Mouse (Mus musculus): ENCODE results near the gene Churc1. TPM values are rescaled to one million over a fixed set of nuclear protein-coding genes. Genes with fewer than 3 reads are reported as not detected.
A peak's percentile ranks its signal among the peaks of the same experiment; 100 is the strongest.

Churc1 gene
- polyA plus RNA-seq, 1 experiment, result 173 TPM

GRCm38 (mm10) chr12:76810491-76810890 is 45.2 kb downstream of the Churc1 start:
- no peak overlapping the region for H3K27ac ChIP-seq (replicated peaks; ENCODE audit: low read depth, low read length)
- H3K4me3 ChIP-seq (ENCODE audit: insufficient read depth, low read depth, low read length), result no peak overlapping the region
- no peaks in the 10 kb centered on the region for H3K4me1 ChIP-seq (ENCODE audit: control insufficient read depth, insufficient read depth, insufficient read length, low read length)

DNA sequence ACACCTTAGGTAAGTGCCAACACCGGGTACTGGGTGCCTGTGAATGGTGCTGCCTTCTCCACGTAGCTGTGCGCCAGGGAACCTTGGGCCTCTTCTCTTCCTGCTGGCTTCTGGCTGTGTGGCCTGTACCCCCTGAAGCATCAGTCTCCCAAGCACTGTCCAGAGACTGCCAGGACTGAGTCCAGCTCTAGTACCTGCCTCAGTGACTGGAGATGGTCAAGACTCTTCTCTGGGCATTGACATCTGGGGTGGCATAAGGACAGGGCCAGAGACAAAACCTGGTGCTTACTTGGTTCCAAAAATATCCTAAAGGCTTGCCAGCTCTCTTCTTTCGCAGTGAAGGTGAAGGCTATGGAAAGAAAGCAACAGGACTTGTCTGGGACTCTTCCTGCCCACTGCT is 45.7 kb downstream of the Churc1 start:
- Histone ChIP-seq H3K27ac (replicated peaks; ENCODE audit: low read depth, low read length) (no peak overlapping the region), H3K4me3 (ENCODE audit: insufficient read depth, low read depth, low read length) (no peak overlapping the region), H3K4me1 (ENCODE audit: control insufficient read depth, insufficient read depth, insufficient read length, low read length) (no peaks in the 10 kb centered on the region)

DNA sequence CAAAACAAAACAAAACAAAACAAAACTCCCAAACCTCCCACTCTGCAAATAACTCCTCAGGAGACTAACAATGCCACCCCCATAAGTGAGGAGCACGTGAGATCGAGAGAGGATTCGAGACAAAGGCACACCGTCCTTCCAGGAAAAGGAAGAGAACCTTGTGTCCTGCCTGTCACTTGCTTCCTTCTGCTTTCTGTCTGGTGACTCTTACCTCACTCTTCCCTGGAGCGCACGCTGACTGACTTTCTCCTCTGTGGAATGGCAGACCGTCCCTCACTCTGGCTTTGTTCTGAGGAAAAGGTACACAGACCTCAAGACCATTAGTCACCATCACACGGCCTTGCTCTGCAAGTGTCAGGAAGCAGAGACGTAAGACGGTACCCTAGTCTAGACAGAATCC is 48.2 kb downstream of the Churc1 start:
- Histone ChIP-seq H3K27ac (replicated peaks; ENCODE audit: low read depth, low read length) (no peak overlapping the region), H3K4me3 (ENCODE audit: insufficient read depth, low read depth, low read length) (no peak overlapping the region), H3K4me1 (ENCODE audit: control insufficient read depth, insufficient read depth, insufficient read length, low read length) (no peaks in the 10 kb centered on the region)

- no peak overlapping the region for H3K27ac ChIP-seq (replicated peaks; ENCODE audit: low read depth, low read length)
- no peaks in the 10 kb centered on the region for H3K4me1 ChIP-seq (ENCODE audit: control insufficient read depth, insufficient read depth, insufficient read length, low read length)
- no peak overlapping the region for H3K4me3 ChIP-seq (ENCODE audit: insufficient read depth, low read depth, low read length)
Observed at GRCm38 (mm10) chr12:76814120-76814519, 48.8 kb downstream of the Churc1 start.

DNA sequence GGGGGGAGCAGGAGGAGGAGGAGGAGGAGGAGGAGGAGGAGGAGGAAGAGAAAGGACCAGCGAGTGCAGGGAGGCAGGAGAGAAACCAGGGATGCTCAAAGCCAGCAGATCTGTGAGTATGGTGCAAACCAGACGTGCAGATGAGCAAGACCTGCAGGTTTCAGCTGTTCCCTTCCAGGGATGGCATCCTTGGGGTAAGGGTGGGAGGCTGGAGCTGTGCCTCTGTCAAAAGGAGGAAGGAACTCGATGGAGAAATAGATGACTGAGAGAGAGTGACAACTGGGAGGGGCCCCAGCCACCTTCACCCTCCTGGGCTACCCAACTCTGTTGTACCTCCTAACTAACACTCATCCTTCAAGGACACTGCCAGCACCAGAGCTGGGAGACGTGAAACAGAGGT is 51.4 kb downstream of the Churc1 start:
- Histone ChIP-seq H3K4me3 (ENCODE audit: insufficient read depth, low read depth, low read length) (no peak overlapping the region), H3K4me1 (ENCODE audit: control insufficient read depth, insufficient read depth, insufficient read length, low read length) (no peaks in the 10 kb centered on the region), H3K27ac (replicated peaks; ENCODE audit: low read depth, low read length) (no peak overlapping the region)

DNA sequence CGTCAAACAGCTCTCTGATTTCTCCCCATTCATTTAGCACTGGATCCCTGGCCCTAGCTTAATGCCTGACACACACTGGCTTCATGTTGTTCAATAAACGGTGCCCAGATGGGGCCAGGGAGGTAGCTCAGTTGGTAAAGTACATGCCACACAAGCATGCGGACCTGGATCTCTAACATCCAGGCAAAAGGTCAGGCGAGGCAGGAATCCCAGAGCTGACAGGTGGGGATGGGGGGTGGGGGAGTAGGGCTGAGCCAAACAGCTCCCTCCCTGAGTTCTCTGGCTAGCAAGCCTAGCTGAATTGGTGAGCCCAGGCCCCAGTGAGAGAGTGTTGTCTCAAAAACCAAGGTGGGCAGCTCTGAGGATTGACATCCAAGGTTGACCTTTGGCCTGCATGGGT is 51.8 kb downstream of the Churc1 start:
- H3K27ac ChIP-seq (replicated peaks; ENCODE audit: low read depth, low read length), result no peak overlapping the region
- no peaks in the 10 kb centered on the region for H3K4me1 ChIP-seq (ENCODE audit: control insufficient read depth, insufficient read depth, insufficient read length, low read length)
- H3K4me3 ChIP-seq (ENCODE audit: insufficient read depth, low read depth, low read length), result no peak overlapping the region

GRCm38 (mm10) chr12:76818120-76818519 is 52.8 kb downstream of the Churc1 start:
- no peaks in the 10 kb centered on the region for H3K4me1 ChIP-seq (ENCODE audit: control insufficient read depth, insufficient read depth, insufficient read length, low read length)
- H3K4me3 ChIP-seq (ENCODE audit: insufficient read depth, low read depth, low read length), result no peak overlapping the region
- no peak overlapping the region for H3K27ac ChIP-seq (replicated peaks; ENCODE audit: low read depth, low read length)

GRCm38 (mm10) chr12:76818908-76819307 is 53.6 kb downstream of the Churc1 start:
- Histone ChIP-seq H3K27ac (replicated peaks; ENCODE audit: low read depth, low read length) (no peak overlapping the region), H3K4me3 (ENCODE audit: insufficient read depth, low read depth, low read length) (no peak overlapping the region), H3K4me1 (ENCODE audit: control insufficient read depth, insufficient read depth, insufficient read length, low read length) (no peaks in the 10 kb centered on the region)

GRCm38 (mm10) chr12:76819816-76820215 is 54.5 kb downstream of the Churc1 start:
- no peak overlapping the region for H3K4me3 ChIP-seq (ENCODE audit: insufficient read depth, low read depth, low read length)
- H3K27ac ChIP-seq (replicated peaks; ENCODE audit: low read depth, low read length), result no peak overlapping the region
- H3K4me1 ChIP-seq (ENCODE audit: control insufficient read depth, insufficient read depth, insufficient read length, low read length), result no peaks in the 10 kb centered on the region

GRCm38 (mm10) chr12:76820615-76821014 is 55.3 kb downstream of the Churc1 start:
- no peak overlapping the region for H3K4me3 ChIP-seq (ENCODE audit: insufficient read depth, low read depth, low read length)
- H3K27ac ChIP-seq (replicated peaks; ENCODE audit: low read depth, low read length), result no peak overlapping the region
- H3K4me1 ChIP-seq (ENCODE audit: control insufficient read depth, insufficient read depth, insufficient read length, low read length), result no peaks in the 10 kb centered on the region

GRCm38 (mm10) chr12:76822002-76822650 is 56.8 kb downstream of the Churc1 start:
- H3K4me3 ChIP-seq (ENCODE audit: insufficient read depth, low read depth, low read length), result peak overlapping the region; percentile 55
- no peak overlapping the region for H3K27ac ChIP-seq (replicated peaks; ENCODE audit: low read depth, low read length)
- no peaks in the 10 kb centered on the region for H3K4me1 ChIP-seq (ENCODE audit: control insufficient read depth, insufficient read depth, insufficient read length, low read length)

DNA sequence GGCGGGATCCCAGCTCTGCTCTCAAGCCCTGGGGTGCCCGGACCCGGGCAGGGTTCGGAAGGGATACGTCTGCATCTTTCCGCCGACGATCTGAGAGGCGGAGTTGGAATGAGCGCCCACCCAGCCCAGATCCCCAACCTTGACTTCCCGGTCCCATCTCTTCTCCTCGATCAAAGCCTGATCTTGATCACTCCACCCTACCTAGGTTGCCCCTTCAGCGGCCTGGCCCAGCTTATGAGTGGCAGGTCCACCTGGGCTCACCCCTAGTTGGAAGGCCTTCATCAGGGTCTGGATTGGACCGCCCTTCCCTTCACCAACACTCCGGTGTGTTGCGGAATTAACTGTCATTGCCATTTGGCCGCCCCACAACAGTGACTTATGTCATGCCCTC is 57.3 kb downstream of the Churc1 start, which contains the start of gene Rab15:
TSS of gene Rab15 (minus strand) at position 258 of the 391 bp plus-strand sequence.
- Histone ChIP-seq H3K4me3 (ENCODE audit: insufficient read depth, low read depth, low read length) (peak within 1 kb of the TSS; percentile 55), H3K4me1 (ENCODE audit: control insufficient read depth, insufficient read depth, insufficient read length, low read length) (no peaks in the 10 kb centered on the region), H3K27ac (replicated peaks; ENCODE audit: low read depth, low read length) (no peak within 1 kb of the TSS)

- Histone ChIP-seq H3K4me3 (ENCODE audit: insufficient read depth, low read depth, low read length) (no peak overlapping the region), H3K4me1 (ENCODE audit: control insufficient read depth, insufficient read depth, insufficient read length, low read length) (no peaks in the 10 kb centered on the region), H3K27ac (replicated peaks; ENCODE audit: low read depth, low read length) (no peak overlapping the region)
Observed at GRCm38 (mm10) chr12:76825283-76825682, 59.9 kb downstream of the Churc1 start.

GRCm38 (mm10) chr12:76832704-76833103 is 67.4 kb downstream of the Churc1 start:
- no peak overlapping the region for H3K27ac ChIP-seq (replicated peaks; ENCODE audit: low read depth, low read length)
- no peaks in the 10 kb centered on the region for H3K4me1 ChIP-seq (ENCODE audit: control insufficient read depth, insufficient read depth, insufficient read length, low read length)
- no peak overlapping the region for H3K4me3 ChIP-seq (ENCODE audit: insufficient read depth, low read depth, low read length)

Measured in brown adipose tissue, adult 24 weeks (tissue).